Mouse (Mus musculus) embryonic facial prominence, embryonic 10.5 days (tissue): ENCODE measurements around the gene Gm8439. TPM values are rescaled to one million over a fixed set of nuclear protein-coding genes. Genes with fewer than 3 reads are reported as not detected.
"Not testable (repeated sequence)": the region's sequence is repeated elsewhere in the genome, so short reads cannot be mapped to it uniquely, and the experiment has no call there.

Source experiments
- DNase-seq: peaks from one replicate; pipeline ENCODE4 v3.0.0-alpha.2; 2017; ENCODE audit warnings: low spot score
- H3K27ac ChIP-seq: fragments of 300-500 bp; sonication (generic); replicated peaks from 2 replicates; pipeline ENCODE4 v1.5.1; 2016; ENCODE audit warnings: mild to moderate bottlenecking
- H3K27me3 ChIP-seq: fragments of 300-500 bp; sonication (generic); replicated peaks from 2 replicates; pipeline ENCODE4 v1.6.1; 2016; ENCODE audit warnings: low read depth, mild to moderate bottlenecking; ENCODE audit not compliant: poor library complexity, severe bottlenecking
- H3K36me3 ChIP-seq: fragments of 300-500 bp; sonication (generic); replicated peaks from 2 replicates; pipeline ENCODE4 v1.6.1; 2016; ENCODE audit warnings: mild to moderate bottlenecking, moderate library complexity
- H3K4me1 ChIP-seq: fragments of 300-500 bp; sonication (generic); 2 replicates; pipeline ENCODE4 v1.6.1; 2016
- H3K4me3 ChIP-seq: fragments of 300-500 bp; sonication (generic); 2 replicates; pipeline ENCODE4 v1.5.1; 2016; ENCODE audit warnings: mild to moderate bottlenecking, moderate library complexity
- H3K9me3 ChIP-seq: fragments of 300-500 bp; sonication (generic); 2 replicates; pipeline ENCODE4 v1.6.1; 2016; ENCODE audit warnings: mild to moderate bottlenecking
- WGBS: fragments of 180-500 bp; shearing (Covaris S2); methylation state at CpG from one replicate; pipeline ENCODE4 v1.1.7; 2016; 5-methylcytosine and 5-hydroxymethylcytosine counted together
- polyA plus RNA-seq: library from polyadenylated mRNA; unstranded; fragments of >200 nt; fragmentation: Nextera tagmentation; extraction: Ambion mirVana; gene quantifications from 2 replicates; pipeline ENCODE4 v1.2.1, GENCODE M21; 2016

The Gm8439 gene
- polyA plus RNA-seq, 1 experiment from 2014 or later = not detected

GRCm38 (mm10) chr4:120586986-120587385 is 1.6 kb upstream of the Gm8439 start:
- no peak for DNase-seq
- Histone ChIP-seq H3K9me3 (no peaks in the 10 kb centered on the region), H3K4me1 (peaks cover 16% of the 10 kb centered on the region), H3K27ac (no peak overlapping the region), H3K27me3 (peaks cover 45% of the 10 kb centered on the region), H3K36me3 (no peaks in the 10 kb centered on the region), H3K4me3 (no peak overlapping the region)
- WGBS = 60% methylated on average over 1 of the region's 1 CpGs

GRCm38 (mm10) chr4:120589070-120589469 is 525 bp downstream of the Gm8439 start:
- H3K4me1 ChIP-seq = peaks cover 16% of the 10 kb centered on the region
- H3K27me3 ChIP-seq = peaks cover 41% of the 10 kb centered on the region
- no peaks in the 10 kb centered on the region for H3K36me3 ChIP-seq
- 8% methylated on average over 3 of the region's 3 CpGs for WGBS
- no peaks in the 10 kb centered on the region for H3K9me3 ChIP-seq
- H3K27ac ChIP-seq = no peak overlapping the region
- no peak for DNase-seq
- no peak overlapping the region for H3K4me3 ChIP-seq

- DNase-seq = peak; percentile 72
- peaks cover 16% of the 10 kb centered on the region for H3K4me1 ChIP-seq
- H3K4me3 ChIP-seq = no peak overlapping the region
- no peak overlapping the region for H3K27ac ChIP-seq
- WGBS = 32% methylated on average over 5 of the region's 5 CpGs
- H3K9me3 ChIP-seq = no peaks in the 10 kb centered on the region
- H3K27me3 ChIP-seq = peaks cover 41% of the 10 kb centered on the region
- no peaks in the 10 kb centered on the region for H3K36me3 ChIP-seq
Measured at GRCm38 (mm10) chr4:120589815-120590422, 1.4 kb downstream of the Gm8439 start.

GRCm38 (mm10) chr4:120590973-120591372 is 2.4 kb downstream of the Gm8439 start:
- peaks cover 41% of the 10 kb centered on the region for H3K27me3 ChIP-seq
- no peak overlapping the region for H3K4me3 ChIP-seq
- H3K9me3 ChIP-seq = no peaks in the 10 kb centered on the region
- 81% methylated on average over 4 of the region's 4 CpGs for WGBS
- no peak for DNase-seq
- no peak overlapping the region for H3K27ac ChIP-seq
- no peaks in the 10 kb centered on the region for H3K36me3 ChIP-seq
- peaks cover 16% of the 10 kb centered on the region for H3K4me1 ChIP-seq

GRCm38 (mm10) chr4:120596210-120596609 is 7.7 kb downstream of the Gm8439 start:
- WGBS = 83% methylated on average over 1 of the region's 1 CpGs

GRCm38 (mm10) chr4:120598922-120599321 is 10.4 kb downstream of the Gm8439 start:
- H3K36me3 ChIP-seq = no peaks in the 10 kb centered on the region
- 6% methylated on average over 2 of the region's 2 CpGs for WGBS
- H3K4me1 ChIP-seq = peaks cover 12% of the 10 kb centered on the region
- no peaks in the 10 kb centered on the region for H3K9me3 ChIP-seq
- no peak overlapping the region for H3K27ac ChIP-seq
- no peak for DNase-seq
- H3K27me3 ChIP-seq = no peaks in the 10 kb centered on the region
- no peak overlapping the region for H3K4me3 ChIP-seq

More at GRCm38 (mm10) chr4:120596210-120596609, 7.7 kb downstream of the Gm8439 start:
- H3K9me3 ChIP-seq, H3K4me3 ChIP-seq, H3K4me1 ChIP-seq, H3K36me3 ChIP-seq, H3K27ac ChIP-seq, DNase-seq, H3K27me3 ChIP-seq: not testable (repeated sequence)

GRCm38 (mm10) chr4:120601774-120602173 is 13.2 kb downstream of the Gm8439 start:
- no peak overlapping the region for H3K4me3 ChIP-seq
- peaks cover 16% of the 10 kb centered on the region for H3K4me1 ChIP-seq
- no peak for DNase-seq
- H3K9me3 ChIP-seq = no peaks in the 10 kb centered on the region
- no peak overlapping the region for H3K27ac ChIP-seq
- WGBS = 76% methylated on average over 1 of the region's 1 CpGs
- no peaks in the 10 kb centered on the region for H3K27me3 ChIP-seq
- H3K36me3 ChIP-seq = no peaks in the 10 kb centered on the region

GRCm38 (mm10) chr4:120602669-120603068 is 14.1 kb downstream of the Gm8439 start:
- no peak overlapping the region for H3K4me3 ChIP-seq
- H3K4me1 ChIP-seq = peaks cover 23% of the 10 kb centered on the region
- no peak for DNase-seq
- H3K9me3 ChIP-seq = no peaks in the 10 kb centered on the region
- H3K27me3 ChIP-seq = no peaks in the 10 kb centered on the region
- no peak overlapping the region for H3K27ac ChIP-seq
- H3K36me3 ChIP-seq = no peaks in the 10 kb centered on the region
- WGBS = 78% methylated on average over 3 of the region's 3 CpGs

- Histone ChIP-seq H3K4me1 (peaks cover 24% of the 10 kb centered on the region), H3K36me3 (no peaks in the 10 kb centered on the region), H3K27me3 (no peaks in the 10 kb centered on the region), H3K9me3 (no peaks in the 10 kb centered on the region), H3K4me3 (no peak overlapping the region), H3K27ac (peak overlapping the region; percentile 24; the same call in 1 of the 2 replicates)
- no peak for DNase-seq
- WGBS = 32% methylated on average over 3 of the region's 3 CpGs
Measured at GRCm38 (mm10) chr4:120606941-120607340, 18.4 kb downstream of the Gm8439 start.

- Histone ChIP-seq H3K27me3 (peaks cover 4% of the 10 kb centered on the region; the same call in 1 of the 2 replicates), H3K27ac (no peak overlapping the region), H3K9me3 (no peaks in the 10 kb centered on the region), H3K4me3 (no peak overlapping the region), H3K4me1 (peaks cover 58% of the 10 kb centered on the region), H3K36me3 (no peaks in the 10 kb centered on the region)
- 67% methylated on average over 3 of the region's 3 CpGs for WGBS
- DNase-seq = no peak
Measured at GRCm38 (mm10) chr4:120611005-120611404, 22.5 kb downstream of the Gm8439 start.

- Histone ChIP-seq H3K4me3 (no peak overlapping the region), H3K27ac (peak overlapping the region; percentile 8), H3K36me3 (no peaks in the 10 kb centered on the region), H3K9me3 (no peaks in the 10 kb centered on the region), H3K4me1 (peaks cover 57% of the 10 kb centered on the region), H3K27me3 (peaks cover 4% of the 10 kb centered on the region; the same call in 1 of the 2 replicates)
- peak; percentile 37 for DNase-seq
- WGBS = 19% methylated on average over 9 of the region's 9 CpGs
Measured at GRCm38 (mm10) chr4:120612304-120613080, 23.9 kb downstream of the Gm8439 start.

GRCm38 (mm10) chr4:120613691-120614329 is 25.3 kb downstream of the Gm8439 start:
- no peak overlapping the region for H3K4me3 ChIP-seq
- H3K27ac ChIP-seq = peak overlapping the region; percentile 40; the same call in 1 of the 2 replicates
- peaks cover 4% of the 10 kb centered on the region; the same call in 1 of the 2 replicates for H3K27me3 ChIP-seq
- no peak for DNase-seq
- no peaks in the 10 kb centered on the region for H3K9me3 ChIP-seq
- H3K4me1 ChIP-seq = peaks cover 53% of the 10 kb centered on the region
- 53% methylated on average over 8 of the region's 8 CpGs for WGBS
- H3K36me3 ChIP-seq = no peaks in the 10 kb centered on the region
